Mouse (Mus musculus): ENCODE measurements around the gene Sp2. TPM values are rescaled to one million over a fixed set of nuclear protein-coding genes. Genes with fewer than 3 reads are reported as not detected.

The Sp2 gene
- total and polyA plus RNA-seq, 2 experiments from 2014 or later, result 6.8 to 8.9 TPM

GRCm38 (mm10) chr11:97025721-97026344, 43.1 kb upstream of the Sp2 start:
- ATAC-seq (ENCODE audit: insufficient read depth, low read depth) (peak; percentile 13; the same call in 1 of the 2 replicates), DNase-seq (ENCODE audit: low spot score) (peak; percentile 88)
- Histone ChIP-seq H3K4me1 (ENCODE audit: control insufficient read depth, insufficient read depth) (peaks cover 13% of the 10 kb centered on the region; the same call in 1 of the 2 replicates), H3K27ac (ENCODE audit: low read depth) (peak overlapping the region; percentile 57), H3K4me2 (ENCODE audit: low read depth, low read length) (peak overlapping the region; percentile 64), H3K9me3 (replicated peaks; ENCODE audit: control insufficient read depth, low read length) (no peaks in the 10 kb centered on the region), H3K36me3 (replicated peaks; ENCODE audit: control insufficient read depth, insufficient read depth, low read length) (no peaks in the 10 kb centered on the region), H3K9ac (replicated peaks; ENCODE audit: low read depth, low read length) (peak overlapping the region; percentile 33), H3K27me3 (ENCODE audit: control insufficient read depth, insufficient read depth, low read length) (peaks cover 46% of the 10 kb centered on the region), H3K4me3 (ENCODE audit: low read depth, low read length) (peak overlapping the region; percentile 34)
- WGBS, result 5% methylated on average over 17 of the region's 17 CpGs
- TF ChIP-seq EP300 (IDR thresholded peaks at IDR 0.05; ENCODE audit: low read depth) (no peak), CTCF (IDR thresholded peaks at IDR 0.05; ENCODE audit: low read depth) (peak; percentile 96)

- Histone ChIP-seq H3K4me2 (ENCODE audit: low read depth, low read length) (no peak overlapping the region), H3K4me3 (ENCODE audit: low read depth, low read length) (no peak overlapping the region), H3K9ac (replicated peaks; ENCODE audit: low read depth, low read length) (no peak overlapping the region), H3K36me3 (replicated peaks; ENCODE audit: control insufficient read depth, insufficient read depth, low read length) (no peaks in the 10 kb centered on the region), H3K4me1 (ENCODE audit: control insufficient read depth, insufficient read depth) (peaks cover 8% of the 10 kb centered on the region; the same call in 1 of the 2 replicates), H3K27ac (ENCODE audit: low read depth) (no peak overlapping the region), H3K9me3 (replicated peaks; ENCODE audit: control insufficient read depth, low read length) (no peaks in the 10 kb centered on the region), H3K27me3 (ENCODE audit: control insufficient read depth, insufficient read depth, low read length) (peaks cover 55% of the 10 kb centered on the region)
- ATAC-seq (ENCODE audit: insufficient read depth, low read depth) (no peak), DNase-seq (ENCODE audit: low spot score) (no peak)
- 24% methylated on average over 10 of the region's 10 CpGs for WGBS
- TF ChIP-seq CTCF (IDR thresholded peaks at IDR 0.05; ENCODE audit: low read depth) (no peak), EP300 (IDR thresholded peaks at IDR 0.05; ENCODE audit: low read depth) (no peak)
These were observed 42.2 kb upstream of the Sp2 start for GRCm38 (mm10) chr11:97024977-97025376.

- peak; percentile 34 for DNase-seq (ENCODE audit: low spot score)
- peak overlapping the region; percentile 50 for H3K4me3 ChIP-seq (ENCODE audit: low read depth, low read length)
- H3K36me3 ChIP-seq (replicated peaks; ENCODE audit: control insufficient read depth, insufficient read depth, low read length), result no peaks in the 10 kb centered on the region
- H3K9me3 ChIP-seq (replicated peaks; ENCODE audit: control insufficient read depth, low read length), result no peaks in the 10 kb centered on the region
- peak; percentile 75 for ATAC-seq (ENCODE audit: insufficient read depth, low read depth)
- no peak overlapping the region for H3K27ac ChIP-seq (ENCODE audit: low read depth)
- TF ChIP-seq EP300 (IDR thresholded peaks at IDR 0.05; ENCODE audit: low read depth) (no peak), CTCF (IDR thresholded peaks at IDR 0.05; ENCODE audit: low read depth) (peak; percentile 53)
- peak overlapping the region; percentile 64 for H3K9ac ChIP-seq (replicated peaks; ENCODE audit: low read depth, low read length)
- peaks cover 82% of the 10 kb centered on the region for H3K27me3 ChIP-seq (ENCODE audit: control insufficient read depth, insufficient read depth, low read length)
- H3K4me1 ChIP-seq (ENCODE audit: control insufficient read depth, insufficient read depth), result peaks cover 12% of the 10 kb centered on the region; the same call in 1 of the 2 replicates
- peak overlapping the region; percentile 88 for H3K4me2 ChIP-seq (ENCODE audit: low read depth, low read length)
- under 1% methylated on average over 50 of the region's 50 CpGs for WGBS
These were observed 39.2 kb upstream of the Sp2 start for GRCm38 (mm10) chr11:97021873-97022484.

- H3K9ac ChIP-seq (replicated peaks; ENCODE audit: low read depth, low read length), result peak overlapping the region; percentile 64; the same call in 1 of the 2 replicates
- H3K36me3 ChIP-seq (replicated peaks; ENCODE audit: control insufficient read depth, insufficient read depth, low read length), result no peaks in the 10 kb centered on the region
- no peak for DNase-seq (ENCODE audit: low spot score)
- peaks cover 89% of the 10 kb centered on the region for H3K27me3 ChIP-seq (ENCODE audit: control insufficient read depth, insufficient read depth, low read length)
- no peak overlapping the region for H3K27ac ChIP-seq (ENCODE audit: low read depth)
- peak overlapping the region; percentile 88 for H3K4me2 ChIP-seq (ENCODE audit: low read depth, low read length)
- no peaks in the 10 kb centered on the region for H3K9me3 ChIP-seq (replicated peaks; ENCODE audit: control insufficient read depth, low read length)
- 3% methylated on average over 27 of the region's 27 CpGs for WGBS
- ATAC-seq (ENCODE audit: insufficient read depth, low read depth), result no peak
- H3K4me1 ChIP-seq (ENCODE audit: control insufficient read depth, insufficient read depth), result peaks cover 12% of the 10 kb centered on the region; the same call in 1 of the 2 replicates
- H3K4me3 ChIP-seq (ENCODE audit: low read depth, low read length), result peak overlapping the region; percentile 50
- no peak for TF ChIP-seq EP300 (IDR thresholded peaks at IDR 0.05; ENCODE audit: low read depth)
- TF ChIP-seq CTCF (IDR thresholded peaks at IDR 0.05; ENCODE audit: low read depth), result no peak
These were observed 38.5 kb upstream of the Sp2 start for GRCm38 (mm10) chr11:97021121-97021765.

- no peak for TF ChIP-seq EP300 (IDR thresholded peaks at IDR 0.05; ENCODE audit: low read depth)
- no peak for TF ChIP-seq CTCF (IDR thresholded peaks at IDR 0.05; ENCODE audit: low read depth)
- ATAC-seq (ENCODE audit: insufficient read depth, low read depth), result no peak
- Histone ChIP-seq H3K4me3 (ENCODE audit: low read depth, low read length) (peak overlapping the region; percentile 37), H3K4me2 (ENCODE audit: low read depth, low read length) (peak overlapping the region; percentile 54; the same call in 1 of the 2 replicates), H3K9ac (replicated peaks; ENCODE audit: low read depth, low read length) (no peak overlapping the region), H3K36me3 (replicated peaks; ENCODE audit: control insufficient read depth, insufficient read depth, low read length) (no peaks in the 10 kb centered on the region), H3K4me1 (ENCODE audit: control insufficient read depth, insufficient read depth) (peaks cover 4% of the 10 kb centered on the region; the same call in 1 of the 2 replicates), H3K27me3 (ENCODE audit: control insufficient read depth, insufficient read depth, low read length) (peaks cover 93% of the 10 kb centered on the region), H3K9me3 (replicated peaks; ENCODE audit: control insufficient read depth, low read length) (no peaks in the 10 kb centered on the region), H3K27ac (ENCODE audit: low read depth) (no peak overlapping the region)
- 9% methylated on average over 13 of the region's 13 CpGs for WGBS
- no peak for DNase-seq (ENCODE audit: low spot score)
These were observed 36.6 kb upstream of the Sp2 start for GRCm38 (mm10) chr11:97019345-97019708.
